Mouse (Mus musculus) fibroblast of lung, adult 2 months (primary cell): ENCODE measurements around the gene Gm31571.
"Not testable (repeated sequence)": the region's sequence is repeated elsewhere in the genome, so short reads cannot be mapped to it uniquely, and the experiment has no call there.

Experiments used
- DNase-seq: peaks from one replicate; pipeline ENCODE4 v3.0.0-alpha.2; 2011; ENCODE audit warnings: low read depth

Gm31571 gene

GRCm38 (mm10) chrY:22051253-22051652 lies at the start of gene Gm31571:
Gm31571 (minus strand) TSS chrY:22051353.
- not testable (repeated sequence) for DNase-seq
